Mouse (Mus musculus): ENCODE data around the gene Phf19. TPM values are rescaled to one million over a fixed set of nuclear protein-coding genes. Genes with fewer than 3 reads are reported as not detected.

Gene Phf19
- polyA plus RNA-seq, 1 experiment from 2014 or later = 35.1 TPM

DNA sequence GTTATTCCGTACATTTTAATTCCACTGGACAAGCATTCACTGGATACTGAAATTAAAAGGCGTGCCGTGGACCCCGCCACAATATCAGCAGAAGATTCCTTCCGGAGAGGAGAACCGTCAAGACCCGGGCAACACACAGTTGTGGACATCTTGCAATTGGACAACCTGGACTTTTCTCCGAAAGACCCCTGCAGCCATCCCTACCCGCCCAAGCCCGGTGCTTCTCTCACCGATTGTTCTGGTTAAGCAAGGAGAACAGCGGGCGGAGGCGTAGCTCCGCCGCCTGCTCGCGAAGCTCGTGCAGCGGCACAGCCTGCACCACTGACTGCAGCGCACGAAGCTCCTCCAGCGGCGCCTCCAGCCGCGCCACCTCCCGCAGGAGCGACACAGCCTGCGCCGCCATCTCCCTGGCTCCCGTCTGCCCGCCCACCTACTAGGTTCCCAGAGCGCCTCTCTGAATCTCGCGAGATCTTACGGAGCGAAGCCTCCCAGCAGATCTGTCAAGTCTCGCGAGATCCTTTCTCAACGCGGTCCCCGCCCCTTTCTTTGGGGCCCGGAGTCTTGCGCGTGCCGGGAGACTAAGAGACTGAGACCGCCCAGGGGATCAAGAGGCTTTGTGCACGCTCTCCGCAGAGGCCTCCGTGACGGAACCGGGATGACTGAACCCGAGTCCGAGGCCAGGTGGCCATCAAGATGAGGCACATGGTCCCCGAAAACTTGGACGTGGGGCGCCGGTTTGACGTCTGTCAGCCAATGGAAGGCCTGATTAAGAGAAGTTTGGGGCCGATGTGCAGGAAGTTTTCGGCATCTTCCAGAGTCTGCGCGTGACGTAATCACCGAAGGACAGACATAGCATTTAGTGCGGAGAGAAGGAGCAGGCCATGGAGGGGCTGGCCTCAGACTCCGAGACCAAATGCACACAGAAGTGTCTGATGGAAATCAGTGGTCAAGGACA is 43.0 kb downstream of the Phf19 start:
- ATAC-seq (ENCODE audit: low FRiP score, low TSS enrichment) = peak; percentile 96
- under 1% methylated on average over 67 of the region's 67 CpGs for WGBS

DNA sequence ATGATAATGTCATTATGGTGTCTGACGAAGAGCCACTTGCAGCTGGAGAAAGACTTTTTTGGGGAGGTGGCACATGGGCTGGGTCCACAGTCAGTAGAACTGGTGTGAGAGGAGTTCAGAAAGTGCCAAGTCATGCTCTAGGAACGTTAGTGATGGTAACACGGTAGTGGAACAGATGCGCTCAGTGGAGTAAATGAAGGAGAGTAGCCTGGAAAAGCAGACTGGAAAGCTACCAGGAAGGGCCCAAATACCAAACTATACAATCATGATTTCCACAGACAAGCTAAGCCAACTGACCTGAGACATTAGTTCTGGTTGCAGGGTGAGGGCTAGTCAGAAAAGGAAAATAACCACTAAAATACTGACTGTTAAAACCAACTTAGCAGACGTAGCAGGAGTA is 44.1 kb downstream of the Phf19 start:
- 29% methylated on average over 5 of the region's 5 CpGs for WGBS

More for the DNA sequence above, 43.0 kb downstream of the Phf19 start:
- H3K4me1 ChIP-seq (ENCODE audit: control insufficient read depth, insufficient read depth, low read length) = peaks cover 12% of the 10 kb centered on the region
- peak overlapping the region; percentile 93 for H3K4me3 ChIP-seq (ENCODE audit: low read length)
- peak overlapping the region; percentile 94 for H3K9ac ChIP-seq (ENCODE audit: low read depth, low read length)
- H3K27me3 ChIP-seq (ENCODE audit: control insufficient read depth, insufficient read depth, low read length) = no peaks in the 10 kb centered on the region; the same call in 1 of the 2 replicates
- no peaks in the 10 kb centered on the region for H3K9me3 ChIP-seq (ENCODE audit: control insufficient read depth, low read length)
- peak overlapping the region; percentile 76 for H3K27ac ChIP-seq (ENCODE audit: low read depth, low read length)
- peaks cover 9% of the 10 kb centered on the region for H3K36me3 ChIP-seq (ENCODE audit: control insufficient read depth, insufficient read depth, low read length)
- H3K4me2 ChIP-seq (replicated peaks; ENCODE audit: low read depth, low read length) = peak overlapping the region; percentile 74

DNA sequence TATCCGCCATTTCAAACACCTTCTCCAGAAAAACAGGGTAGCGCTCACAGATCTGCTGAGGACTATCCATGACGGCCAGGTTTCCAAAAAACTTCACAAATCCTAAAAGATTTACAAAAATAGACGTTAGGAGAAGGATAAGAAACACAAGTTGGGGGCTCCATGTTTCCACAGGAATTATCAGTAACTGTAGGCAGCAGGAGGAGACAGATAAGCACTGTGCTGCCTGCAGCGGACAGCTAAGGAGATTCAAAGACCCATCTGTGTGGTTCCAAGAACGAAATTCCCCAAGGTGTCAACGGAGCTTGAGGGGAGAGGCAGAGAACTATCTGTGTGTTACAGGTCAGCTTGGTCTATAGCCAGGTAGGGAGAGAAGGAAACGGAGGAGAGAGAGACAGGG is 56.1 kb downstream of the Phf19 start:
- peaks cover 88% of the 10 kb centered on the region for H3K36me3 ChIP-seq (ENCODE audit: control insufficient read depth, insufficient read depth, low read length)
- H3K4me3 ChIP-seq (ENCODE audit: low read length) = no peak overlapping the region

More for the DNA sequence above, 44.1 kb downstream of the Phf19 start:
- H3K9ac ChIP-seq (ENCODE audit: low read depth, low read length) = peak overlapping the region; percentile 94
- no peaks in the 10 kb centered on the region; the same call in 1 of the 2 replicates for H3K27me3 ChIP-seq (ENCODE audit: control insufficient read depth, insufficient read depth, low read length)
- peaks cover 20% of the 10 kb centered on the region for H3K36me3 ChIP-seq (ENCODE audit: control insufficient read depth, insufficient read depth, low read length)
- peak overlapping the region; percentile 93 for H3K4me3 ChIP-seq (ENCODE audit: low read length)
- peaks cover 12% of the 10 kb centered on the region for H3K4me1 ChIP-seq (ENCODE audit: control insufficient read depth, insufficient read depth, low read length)
- peak overlapping the region; percentile 62 for H3K4me2 ChIP-seq (replicated peaks; ENCODE audit: low read depth, low read length)
- no peak for ATAC-seq (ENCODE audit: low FRiP score, low TSS enrichment)
- H3K27ac ChIP-seq (ENCODE audit: low read depth, low read length) = no peak overlapping the region
- no peaks in the 10 kb centered on the region for H3K9me3 ChIP-seq (ENCODE audit: control insufficient read depth, low read length)

DNA sequence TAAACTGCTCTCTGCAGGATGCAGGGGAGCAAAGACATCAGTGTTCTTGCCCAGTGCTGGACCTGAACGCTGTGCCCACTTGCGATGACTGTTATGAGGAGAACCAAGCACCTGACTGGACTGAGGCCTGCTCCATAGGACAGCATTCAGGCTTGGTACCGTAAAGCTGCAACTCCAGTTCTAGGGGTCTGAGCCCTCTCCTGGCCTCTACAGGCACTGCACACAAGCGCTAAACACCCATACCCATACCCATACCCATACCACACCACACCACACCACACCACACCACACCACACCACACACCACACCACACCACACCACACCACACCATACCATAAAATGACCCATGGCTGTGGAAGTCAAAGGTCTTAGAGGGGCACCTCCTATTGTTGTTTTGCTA is 58.6 kb downstream of the Phf19 start:
- Histone ChIP-seq H3K27me3 (ENCODE audit: control insufficient read depth, insufficient read depth, low read length) (no peaks in the 10 kb centered on the region), H3K36me3 (ENCODE audit: control insufficient read depth, insufficient read depth, low read length) (peaks cover 95% of the 10 kb centered on the region), H3K27ac (ENCODE audit: low read depth, low read length) (no peak overlapping the region), H3K9ac (ENCODE audit: low read depth, low read length) (no peak overlapping the region), H3K4me1 (ENCODE audit: control insufficient read depth, insufficient read depth, low read length) (no peaks in the 10 kb centered on the region), H3K9me3 (ENCODE audit: control insufficient read depth, low read length) (no peaks in the 10 kb centered on the region), H3K4me2 (replicated peaks; ENCODE audit: low read depth, low read length) (no peak overlapping the region), H3K4me3 (ENCODE audit: low read length) (no peak overlapping the region)
- no peak for ATAC-seq (ENCODE audit: low FRiP score, low TSS enrichment)
- WGBS = 97% methylated on average over 4 of the region's 4 CpGs

More for the DNA sequence above, 56.1 kb downstream of the Phf19 start:
- Histone ChIP-seq H3K4me1 (ENCODE audit: control insufficient read depth, insufficient read depth, low read length) (no peaks in the 10 kb centered on the region), H3K27me3 (ENCODE audit: control insufficient read depth, insufficient read depth, low read length) (no peaks in the 10 kb centered on the region), H3K9ac (ENCODE audit: low read depth, low read length) (no peak overlapping the region), H3K9me3 (ENCODE audit: control insufficient read depth, low read length) (no peaks in the 10 kb centered on the region), H3K27ac (ENCODE audit: low read depth, low read length) (no peak overlapping the region), H3K4me2 (replicated peaks; ENCODE audit: low read depth, low read length) (no peak overlapping the region)
- whole genome bisulfite sequencing = 94% methylated on average over 8 of the region's 8 CpGs
- ATAC-seq (ENCODE audit: low FRiP score, low TSS enrichment) = no peak

- Histone ChIP-seq H3K27me3 (ENCODE audit: control insufficient read depth, insufficient read depth, low read length) (no peaks in the 10 kb centered on the region), H3K9ac (ENCODE audit: low read depth, low read length) (no peak overlapping the region), H3K4me1 (ENCODE audit: control insufficient read depth, insufficient read depth, low read length) (no peaks in the 10 kb centered on the region), H3K27ac (ENCODE audit: low read depth, low read length) (no peak overlapping the region), H3K4me2 (replicated peaks; ENCODE audit: low read depth, low read length) (no peak overlapping the region), H3K36me3 (ENCODE audit: control insufficient read depth, insufficient read depth, low read length) (peaks cover 23% of the 10 kb centered on the region), H3K4me3 (ENCODE audit: low read length) (no peak overlapping the region), H3K9me3 (ENCODE audit: control insufficient read depth, low read length) (no peaks in the 10 kb centered on the region)
- ATAC-seq (ENCODE audit: low FRiP score, low TSS enrichment) = no peak
- WGBS = 67% methylated on average over 1 of the region's 1 CpGs
These were observed 66.1 kb downstream of the Phf19 start for GRCm38 (mm10) chr2:34847702-34848101.

Other genes with a start within 250 kb of the Phf19 start
- 64.7 and 92.2 TPM in 2 replicates for gene Gapvd1, start 158.8 kb downstream of the Phf19 start, polyA plus RNA-seq (2014; fragmentation: Nextera tagmentation; extraction: Ambion mirVana)
- 615 and 971 TPM in 2 replicates for gene Hspa5, start 142.1 kb downstream of the Phf19 start, polyA plus RNA-seq (2014; fragmentation: Nextera tagmentation; extraction: Ambion mirVana)
- gene Rabepk, start 114.1 kb downstream of the Phf19 start, polyA plus RNA-seq (2014; fragmentation: Nextera tagmentation; extraction: Ambion mirVana) = 35.9 and 39.6 TPM in 2 replicates
- 55.6 and 72.3 TPM in 2 replicates for gene Fbxw2, start 87.7 kb downstream of the Phf19 start, polyA plus RNA-seq (2014; fragmentation: Nextera tagmentation; extraction: Ambion mirVana)
- gene Gm34653, start 81.0 kb downstream of the Phf19 start, polyA plus RNA-seq (2014; fragmentation: Nextera tagmentation; extraction: Ambion mirVana) = not detected in 2 replicates
- 5.8 TPM in 2 replicates for gene Cutal, start 39.6 kb downstream of the Phf19 start, polyA plus RNA-seq (2014; fragmentation: Nextera tagmentation; extraction: Ambion mirVana)
- 128 and 157 TPM in 2 replicates for gene Psmd5, start 39.1 kb downstream of the Phf19 start, polyA plus RNA-seq (2014; fragmentation: Nextera tagmentation; extraction: Ambion mirVana)
- 15.9 and 18.1 TPM in 2 replicates for gene Traf1, start 47.7 kb upstream of the Phf19 start, polyA plus RNA-seq (2014; fragmentation: Nextera tagmentation; extraction: Ambion mirVana)
- gene Hc, start 147.4 kb upstream of the Phf19 start, polyA plus RNA-seq (2014; fragmentation: Nextera tagmentation; extraction: Ambion mirVana) = 0.31 and 0.43 TPM in 2 replicates
- gene AI182371, start 187.5 kb upstream of the Phf19 start, polyA plus RNA-seq (2014; fragmentation: Nextera tagmentation; extraction: Ambion mirVana) = 0.24 TPM in 1 of 2 replicates, not detected in the other
- gene Cntrl, start 195.5 kb upstream of the Phf19 start, polyA plus RNA-seq (2014; fragmentation: Nextera tagmentation; extraction: Ambion mirVana) = 29.3 and 39.0 TPM in 2 replicates

All from kidney, embryonic 14.5 days (tissue).